Mouse (Mus musculus) spleen, embryonic (tissue): ENCODE results near the gene Lilr4b.
"Not testable (repeated sequence)": the region's sequence is repeated elsewhere in the genome, so short reads cannot be mapped to it uniquely, and the experiment has no call there.

Experiments used
- CTCF ChIA-PET: fragments of 350-600 bp; sonication (Branson Sonifier 250); formaldehyde crosslinking; loops from one replicate; lab custom pipeline; 2022; lab: Charles Lee

The Lilr4b gene

DNA sequence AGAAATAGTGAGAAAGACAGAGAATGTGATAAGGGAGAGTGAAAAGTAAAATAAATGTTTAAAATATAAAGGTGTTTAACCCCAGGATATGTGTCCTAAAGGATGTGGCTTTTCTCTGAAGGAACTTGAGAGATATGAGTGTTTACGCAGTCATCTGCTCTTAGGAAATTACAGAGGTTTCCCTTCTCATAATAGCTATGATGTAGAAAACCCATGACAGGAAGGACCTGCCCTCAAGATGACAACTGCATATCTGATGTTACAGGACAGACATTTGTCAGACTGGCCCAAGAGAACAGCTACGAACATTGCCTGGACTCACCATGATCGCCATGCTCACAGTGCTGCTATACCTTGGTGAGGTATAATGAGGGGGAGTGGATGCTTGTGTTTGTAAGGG is at the start of gene Lilr4b, which contains the start of gene Gm49339:
Lilr4b (plus strand) TSS at position 236 of the 400 bp plus-strand sequence.
Gm49339 (plus strand) TSS at position 216 of the 400 bp plus-strand sequence.
- CTCF ChIA-PET, result interaction anchor here (0.7 kb wide), 2 partner anchors 35 to 64 kb away, joined by 4 to 6 read pairs; no protein-coding TSS in a partner anchor

DNA sequence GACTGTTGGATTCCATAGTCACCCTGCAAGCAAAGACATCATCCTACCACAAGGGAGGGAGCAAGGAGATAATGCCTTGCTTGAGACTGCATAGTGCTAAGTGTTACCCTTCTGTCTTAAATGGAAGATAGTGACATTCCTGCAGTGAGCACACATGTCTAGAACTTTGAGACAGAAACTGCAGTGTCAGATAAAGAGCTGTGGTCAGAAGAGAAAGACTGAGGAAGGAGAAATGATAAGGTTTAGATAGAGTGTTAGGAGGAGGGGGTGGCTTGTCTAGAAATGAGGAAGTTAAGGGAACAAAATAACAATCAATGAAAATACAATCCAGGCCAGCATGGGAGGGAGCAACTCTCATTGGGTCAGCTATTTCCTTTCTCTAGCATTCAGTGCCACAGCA is 47.5 kb upstream of the Lilr4b start:
- CTCF ChIA-PET, result no interaction called here

DNA sequence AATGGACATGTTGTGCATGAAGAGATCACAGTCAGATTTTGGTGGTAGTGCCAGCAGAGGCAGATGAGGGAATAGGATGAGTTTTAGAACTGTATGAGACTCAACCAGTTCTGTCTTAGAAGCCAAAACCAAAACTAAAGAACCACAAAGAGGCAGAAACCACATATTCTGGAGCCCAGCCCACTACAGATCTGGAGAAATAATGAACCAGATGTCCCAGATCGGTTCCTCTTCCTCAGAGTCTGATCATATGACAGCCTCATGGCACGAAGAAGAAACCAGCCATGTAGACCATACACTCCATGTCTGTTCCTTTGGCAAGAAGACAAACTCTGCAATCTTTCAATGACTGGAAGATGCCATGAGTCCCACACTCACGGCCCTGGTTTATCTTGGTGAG is 44.7 kb upstream of the Lilr4b start:
- CTCF ChIA-PET, result no interaction called here

DNA sequence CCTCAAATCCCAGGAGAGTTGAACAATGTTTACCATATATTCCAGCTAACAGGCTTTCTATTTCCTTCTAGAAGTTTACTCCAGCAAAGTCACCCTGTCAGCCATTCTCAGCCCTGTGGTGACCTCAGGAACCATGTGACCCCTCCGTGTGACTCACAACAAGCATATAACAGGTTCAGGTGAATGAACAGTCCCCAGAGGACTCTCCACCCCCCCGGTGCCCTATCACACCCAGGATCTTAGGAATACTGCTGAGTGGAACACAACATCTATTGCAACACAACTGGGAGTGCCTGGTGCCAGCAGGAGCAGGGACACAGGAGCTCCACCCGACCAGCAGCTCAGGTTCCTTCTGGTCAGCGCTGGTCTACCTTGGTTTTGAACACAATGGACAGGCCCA is 28.8 kb upstream of the Lilr4b start:
- CTCF ChIA-PET, result no interaction called here

DNA sequence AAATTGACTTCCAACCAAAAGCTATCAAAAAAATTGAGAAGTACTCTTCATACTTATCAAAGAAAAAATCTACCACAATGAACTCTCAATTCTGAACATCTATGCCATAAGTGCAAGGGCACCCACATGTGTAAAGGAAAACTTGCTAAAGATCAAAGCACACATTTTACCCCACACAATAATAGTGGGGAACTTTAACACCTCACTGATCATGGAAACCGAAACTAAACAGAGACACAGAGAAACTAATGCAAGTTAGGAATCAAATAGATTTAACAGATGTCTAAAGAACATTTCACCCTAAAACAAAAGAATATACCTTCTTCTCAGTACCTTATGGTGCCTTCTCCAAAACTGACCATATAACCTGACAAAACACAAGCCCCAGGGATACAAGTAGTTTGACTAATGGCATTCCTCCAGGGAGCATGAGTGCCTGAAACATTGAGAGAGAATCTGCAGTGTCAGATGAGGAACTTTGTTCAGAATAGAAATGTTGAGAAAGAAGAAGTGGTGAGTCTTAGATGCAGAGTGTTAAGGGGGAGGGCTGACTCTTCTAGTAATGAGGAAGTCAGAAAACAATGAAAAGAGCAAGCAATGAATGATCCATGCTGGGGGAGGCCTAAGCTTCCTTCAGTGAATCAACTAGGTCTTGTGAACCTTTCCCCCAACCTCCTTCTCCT is 26.7 kb upstream of the Lilr4b start:
- CTCF ChIA-PET, result no interaction called here

DNA sequence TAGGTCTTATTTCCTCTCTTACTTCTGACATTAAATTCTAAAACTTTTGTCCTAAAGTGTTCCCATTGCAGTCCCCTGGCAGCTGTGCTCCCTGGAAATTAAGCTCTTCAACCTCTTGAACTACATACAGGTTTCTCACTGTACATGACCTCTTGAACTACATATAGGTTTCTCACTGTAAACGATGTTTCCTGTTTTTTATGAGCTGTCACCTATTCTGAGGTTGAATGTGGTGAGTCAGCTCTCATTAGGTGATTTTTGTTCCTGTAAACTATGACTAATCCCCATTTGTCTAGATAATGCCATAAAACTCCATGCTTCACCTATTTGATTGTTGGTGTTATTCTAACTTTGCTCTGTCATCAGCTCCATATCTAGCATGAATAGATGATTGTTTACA is 26.1 kb upstream of the Lilr4b start:
- CTCF ChIA-PET, result no interaction called here

DNA sequence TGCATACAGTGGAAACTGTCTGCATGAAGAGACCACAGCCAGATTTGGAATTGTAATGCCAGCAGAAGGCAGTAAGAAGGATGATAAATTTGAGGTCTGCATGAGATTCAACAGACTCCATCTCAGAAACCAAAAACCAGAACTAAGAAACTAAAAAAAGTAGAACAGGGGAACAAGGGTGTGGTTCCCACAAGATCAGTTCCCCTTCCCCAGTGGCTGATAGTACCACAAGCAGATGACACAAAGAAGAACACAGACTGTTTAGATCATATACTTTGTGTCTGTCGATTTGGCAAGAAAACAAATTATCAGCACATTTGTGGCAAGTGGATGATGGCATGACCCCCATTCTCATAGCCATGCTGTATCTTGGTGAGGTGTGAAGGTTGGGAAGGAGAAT is 24.7 kb upstream of the Lilr4b start:
- CTCF ChIA-PET, result no interaction called here

DNA sequence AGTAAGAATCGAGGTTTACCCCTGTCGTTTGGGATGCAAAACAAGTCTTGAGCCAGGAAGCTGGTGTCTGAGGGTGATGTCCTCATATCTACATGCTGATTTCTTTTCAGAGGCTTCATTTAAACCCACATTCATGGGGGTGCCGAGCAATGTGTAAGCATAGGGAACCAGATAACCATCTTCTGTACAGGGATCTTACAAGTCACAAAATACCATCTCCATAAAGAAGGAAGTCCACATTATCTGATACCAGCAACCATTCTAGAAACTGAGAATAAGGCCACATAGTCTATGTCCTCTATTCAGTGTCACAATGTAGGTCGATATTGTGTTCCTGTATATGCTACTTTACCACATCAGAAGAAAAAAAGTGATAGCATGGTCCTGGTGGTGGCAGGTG is 24.1 kb upstream of the Lilr4b start:
- CTCF ChIA-PET, result no interaction called here

DNA sequence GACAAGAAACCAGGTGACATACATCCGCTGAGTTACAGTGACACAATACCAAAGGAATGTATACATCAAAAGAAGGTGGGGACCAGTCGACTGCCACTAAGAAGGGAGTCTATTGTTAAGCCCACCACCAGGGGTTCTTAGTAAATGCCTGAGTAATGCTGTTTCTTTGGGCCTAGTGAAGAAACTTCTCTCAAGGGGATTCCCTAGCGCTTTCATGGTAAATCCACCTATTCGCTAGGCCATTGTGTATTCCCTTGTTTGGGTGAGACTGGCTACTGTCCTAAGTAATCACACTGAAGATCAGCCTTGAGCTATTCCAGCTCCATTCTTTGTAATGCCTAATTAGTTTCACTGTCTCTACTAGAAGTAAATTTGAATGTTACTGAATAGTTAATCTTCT is 16.6 kb upstream of the Lilr4b start:
- CTCF ChIA-PET, result not testable (repeated sequence)

DNA sequence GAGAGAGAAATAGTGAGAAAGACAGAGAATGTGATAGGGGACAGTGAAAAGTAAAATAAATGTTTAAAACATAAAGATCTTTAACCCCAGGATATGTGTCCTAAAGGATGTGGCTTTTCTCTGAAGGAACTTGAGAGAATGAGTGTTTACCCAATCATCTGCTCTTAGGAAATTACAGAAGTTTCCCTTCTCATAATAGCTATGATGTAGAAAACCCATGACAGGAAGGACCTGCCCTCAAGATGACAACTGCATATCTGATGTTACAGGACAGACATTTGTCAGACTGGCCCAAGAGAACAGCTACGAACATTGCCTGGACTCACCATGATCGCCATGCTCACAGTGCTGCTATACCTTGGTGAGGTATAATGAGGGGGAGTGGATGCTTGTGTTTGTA is 10.3 kb downstream of the Lilr4b start, which contains the start of gene Lilrb4a:
Lilrb4a (plus strand) TSS at position 266 of the 400 bp plus-strand sequence.
- CTCF ChIA-PET, result not testable (repeated sequence)

DNA sequence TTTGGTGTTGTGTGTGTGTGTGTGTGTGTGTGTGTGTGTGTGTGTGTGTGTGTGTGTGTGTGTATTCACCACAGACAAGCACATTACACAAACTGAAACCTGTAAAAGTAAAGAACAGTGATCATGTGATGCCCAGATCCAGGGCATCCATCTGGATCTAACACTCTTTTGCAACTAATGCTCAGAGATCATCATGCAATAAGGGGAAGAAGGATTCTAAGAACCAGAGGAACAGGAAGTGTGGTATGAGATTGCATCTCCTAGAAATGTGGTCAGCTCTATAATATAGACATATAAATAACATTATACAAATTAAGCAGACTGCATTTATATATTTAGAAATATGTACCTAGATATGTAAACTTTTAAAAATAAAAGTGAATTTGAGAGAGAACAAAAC is 39.6 kb downstream of the Lilr4b start:
- CTCF ChIA-PET, result no interaction called here

DNA sequence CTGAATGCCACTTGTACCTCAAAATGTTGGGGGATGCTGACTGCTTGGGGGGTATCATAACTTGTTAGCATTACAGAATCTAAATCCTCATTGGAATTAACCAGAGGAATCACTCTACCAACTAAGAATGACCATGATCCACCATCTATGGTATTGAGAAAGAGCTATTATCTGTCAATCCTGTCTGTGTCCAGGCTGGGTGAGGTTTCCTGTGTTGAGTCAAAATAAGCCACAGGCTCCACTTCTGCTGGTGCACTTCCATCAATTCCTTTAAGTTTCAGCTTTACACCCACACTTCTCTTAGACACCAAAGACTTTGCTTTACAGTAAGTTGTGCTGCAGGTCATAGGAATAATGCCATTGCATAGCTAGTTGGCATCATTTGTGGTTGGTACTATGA is 41.0 kb downstream of the Lilr4b start:
- CTCF ChIA-PET, result no interaction called here

DNA sequence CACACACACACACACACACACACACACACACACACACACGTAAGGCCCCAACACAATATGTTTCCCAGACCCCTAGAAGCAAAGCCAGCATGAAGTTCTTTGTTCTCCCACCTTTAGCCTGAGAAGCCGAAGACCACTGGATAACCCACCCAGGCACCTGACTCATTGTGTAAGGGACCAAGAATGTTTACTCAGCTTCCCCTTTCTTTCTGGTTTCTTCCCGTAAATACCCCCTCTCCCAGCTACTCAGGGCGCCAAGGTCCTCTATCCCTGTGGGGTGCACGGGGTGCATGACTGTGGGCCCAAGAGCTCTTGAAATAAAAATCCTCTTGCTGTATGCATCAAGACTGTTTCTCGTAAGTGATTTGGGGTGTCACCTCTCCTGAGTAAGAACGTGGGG is 45.7 kb downstream of the Lilr4b start:
- CTCF ChIA-PET, result no interaction called here

DNA sequence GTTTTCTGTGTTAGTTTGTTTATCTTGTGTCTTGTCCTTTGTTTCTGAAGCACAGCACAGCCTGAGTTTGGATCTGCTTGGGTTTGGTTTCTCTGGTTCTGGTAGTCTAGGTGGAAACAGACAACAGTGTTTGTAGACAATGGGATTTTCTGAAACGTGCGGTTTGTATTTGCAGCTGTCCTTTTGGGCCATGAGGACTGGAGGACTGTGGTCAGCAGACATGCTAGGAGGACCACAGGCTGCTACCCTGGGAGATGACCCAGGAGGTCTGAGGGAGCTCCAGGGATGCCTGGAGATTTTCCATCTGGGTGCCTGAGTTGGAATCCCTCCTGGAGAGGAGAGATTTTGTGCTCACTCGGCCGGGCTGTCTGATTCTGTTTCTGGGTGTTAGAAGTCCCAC is 46.2 kb downstream of the Lilr4b start:
- CTCF ChIA-PET, result no interaction called here

DNA sequence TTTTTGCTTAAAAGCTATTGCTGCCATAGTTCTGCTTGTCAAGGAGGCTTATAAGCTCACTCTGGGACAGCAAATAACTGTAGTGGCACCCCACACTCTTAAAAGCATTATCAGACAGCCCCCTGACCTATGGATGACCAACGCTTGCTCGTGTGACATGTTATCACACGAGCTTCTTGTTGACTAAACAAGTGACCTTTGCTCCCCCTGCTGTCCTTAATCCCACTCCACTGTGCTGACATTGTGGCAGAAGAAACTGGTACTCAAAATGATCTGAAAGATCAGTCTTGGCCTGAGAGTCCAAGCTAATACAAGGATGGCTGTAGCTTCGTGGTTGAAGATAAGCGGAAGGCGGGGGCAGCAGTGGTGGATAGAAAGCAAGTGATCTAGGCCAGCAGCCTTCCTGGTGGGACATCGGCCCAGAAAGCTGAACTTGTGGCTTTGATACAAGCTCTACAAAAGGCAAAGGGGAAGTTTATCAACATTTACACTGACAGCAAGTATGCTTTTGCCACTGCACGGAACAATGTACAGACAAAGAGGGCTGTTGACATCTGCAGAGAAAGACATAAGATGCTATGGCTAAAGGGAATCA is 48.5 kb downstream of the Lilr4b start:
- CTCF ChIA-PET, result interaction anchor here (0.7 kb wide), 1 partner anchor 25 kb away, joined by 3 read pairs; no protein-coding TSS in a partner anchor

DNA sequence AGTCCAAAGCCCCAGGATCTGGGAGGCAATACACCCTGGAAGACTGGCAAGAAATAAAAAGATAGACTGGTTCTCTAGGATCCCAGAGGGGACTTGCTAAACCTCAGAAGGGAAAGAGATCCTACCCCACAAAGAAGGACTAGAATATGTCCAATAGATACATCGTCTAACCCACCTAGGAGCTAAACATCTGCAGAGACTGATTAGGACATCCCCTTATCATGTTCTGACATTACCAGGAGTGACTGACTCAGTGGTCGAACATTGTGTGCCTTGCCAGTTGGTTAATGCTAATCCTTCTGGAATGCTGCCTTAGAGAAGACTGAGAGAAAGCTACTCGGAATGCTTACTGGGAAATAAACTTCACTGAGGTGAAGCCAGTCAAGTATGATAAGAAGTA is 49.1 kb downstream of the Lilr4b start:
- CTCF ChIA-PET, result no interaction called here

DNA sequence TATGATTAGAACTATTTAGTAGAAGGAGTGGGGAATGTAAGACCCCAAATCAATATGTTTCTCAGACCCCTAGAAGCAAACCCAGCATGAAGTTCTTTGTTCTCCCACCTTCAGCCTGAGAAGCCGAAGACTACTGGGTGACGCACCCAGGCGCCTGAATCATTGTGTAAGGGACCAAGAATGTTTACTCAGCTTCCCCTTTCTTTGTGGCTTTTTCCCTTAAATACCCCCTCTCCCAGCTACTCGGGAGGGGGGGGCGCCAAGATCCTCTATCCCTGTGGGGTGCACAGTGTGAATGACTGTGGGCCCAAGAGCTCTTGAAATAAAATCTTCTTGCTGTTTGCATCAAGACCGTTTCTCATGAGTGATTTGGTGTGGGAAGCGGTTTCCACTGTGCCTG is 50.4 kb downstream of the Lilr4b start:
- CTCF ChIA-PET, result interaction anchor here (0.6 to 0.7 kb wide), 2 partner anchors 108 to 1836 kb away, joined by 4 read pairs; no protein-coding TSS in a partner anchor
